Mouse (Mus musculus): ENCODE results near the gene Atp8b4. TPM values are rescaled to one million over a fixed set of nuclear protein-coding genes. Genes with fewer than 3 reads are reported as not detected.

The Atp8b4 gene
- polyA plus RNA-seq, 1 experiment from 2014 or later: 0.15 TPM

GRCm38 (mm10) chr2:126521471-126521870, 21.0 kb upstream of the Atp8b4 start:
- ATAC-seq (ENCODE audit: insufficient number of reproducible peaks, low FRiP score): no peak
- H3K4me1 ChIP-seq (replicated peaks): peaks cover 6% of the 10 kb centered on the region
- whole genome bisulfite sequencing: 63% methylated on average over 10 of the region's 10 CpGs

GRCm38 (mm10) chr2:126520828-126521227, 20.4 kb upstream of the Atp8b4 start:
- Histone ChIP-seq H3K27ac (ENCODE audit: poor library complexity, severe bottlenecking) (no peak overlapping the region), H3K4me3 (no peak overlapping the region), H3K4me1 (replicated peaks) (peaks cover 6% of the 10 kb centered on the region), H3K4me2 (no peak overlapping the region), H3K9me3 (replicated peaks) (no peaks in the 10 kb centered on the region), H3K36me3 (no peaks in the 10 kb centered on the region), H3K9ac (no peak overlapping the region), H3K27me3 (replicated peaks) (no peaks in the 10 kb centered on the region)
- no peak for ATAC-seq (ENCODE audit: insufficient number of reproducible peaks, low FRiP score)
- 14% methylated on average over 7 of the region's 7 CpGs for WGBS

More at GRCm38 (mm10) chr2:126521471-126521870, 21.0 kb upstream of the Atp8b4 start:
- H3K27me3 ChIP-seq (replicated peaks): no peaks in the 10 kb centered on the region
- H3K4me3 ChIP-seq: no peak overlapping the region
- no peak overlapping the region for H3K9ac ChIP-seq
- no peak overlapping the region for H3K4me2 ChIP-seq
- H3K36me3 ChIP-seq: no peaks in the 10 kb centered on the region
- no peak overlapping the region for H3K27ac ChIP-seq (ENCODE audit: poor library complexity, severe bottlenecking)
- no peaks in the 10 kb centered on the region for H3K9me3 ChIP-seq (replicated peaks)

GRCm38 (mm10) chr2:126519872-126520581, 19.6 kb upstream of the Atp8b4 start:
- Histone ChIP-seq H3K4me3 (no peak overlapping the region), H3K4me2 (no peak overlapping the region), H3K4me1 (replicated peaks) (peaks cover 6% of the 10 kb centered on the region), H3K36me3 (no peaks in the 10 kb centered on the region), H3K27me3 (replicated peaks) (no peaks in the 10 kb centered on the region), H3K9me3 (replicated peaks) (no peaks in the 10 kb centered on the region), H3K9ac (no peak overlapping the region), H3K27ac (ENCODE audit: poor library complexity, severe bottlenecking) (no peak overlapping the region)
- WGBS: 56% methylated on average over 11 of the region's 11 CpGs
- no peak for ATAC-seq (ENCODE audit: insufficient number of reproducible peaks, low FRiP score)

- H3K4me2 ChIP-seq: no peak overlapping the region
- no peaks in the 10 kb centered on the region for H3K36me3 ChIP-seq
- no peak overlapping the region for H3K4me3 ChIP-seq
- H3K9ac ChIP-seq: no peak overlapping the region
- H3K4me1 ChIP-seq (replicated peaks): peaks cover 6% of the 10 kb centered on the region
- ATAC-seq (ENCODE audit: insufficient number of reproducible peaks, low FRiP score): no peak
- 69% methylated on average over 6 of the region's 6 CpGs for WGBS
- H3K27me3 ChIP-seq (replicated peaks): no peaks in the 10 kb centered on the region
- H3K9me3 ChIP-seq (replicated peaks): no peaks in the 10 kb centered on the region
- H3K27ac ChIP-seq (ENCODE audit: poor library complexity, severe bottlenecking): no peak overlapping the region
These were observed 14.8 kb upstream of the Atp8b4 start for GRCm38 (mm10) chr2:126515069-126515826.

GRCm38 (mm10) chr2:126508228-126508627, 7.8 kb upstream of the Atp8b4 start:
- no peak for ATAC-seq (ENCODE audit: insufficient number of reproducible peaks, low FRiP score)
- Histone ChIP-seq H3K9me3 (replicated peaks) (no peaks in the 10 kb centered on the region), H3K4me1 (replicated peaks) (no peaks in the 10 kb centered on the region), H3K27me3 (replicated peaks) (no peaks in the 10 kb centered on the region), H3K27ac (ENCODE audit: poor library complexity, severe bottlenecking) (no peak overlapping the region), H3K36me3 (no peaks in the 10 kb centered on the region), H3K9ac (no peak overlapping the region), H3K4me2 (no peak overlapping the region), H3K4me3 (no peak overlapping the region)
- WGBS: 52% methylated on average over 1 of the region's 1 CpGs

GRCm38 (mm10) chr2:126507477-126507876, 7.0 kb upstream of the Atp8b4 start:
- no peak for ATAC-seq (ENCODE audit: insufficient number of reproducible peaks, low FRiP score)
- WGBS: 81% methylated on average over 5 of the region's 5 CpGs
- no peaks in the 10 kb centered on the region for H3K9me3 ChIP-seq (replicated peaks)
- H3K9ac ChIP-seq: no peak overlapping the region
- no peak overlapping the region for H3K4me3 ChIP-seq
- H3K27ac ChIP-seq (ENCODE audit: poor library complexity, severe bottlenecking): no peak overlapping the region
- no peaks in the 10 kb centered on the region for H3K27me3 ChIP-seq (replicated peaks)
- H3K4me1 ChIP-seq (replicated peaks): no peaks in the 10 kb centered on the region
- H3K4me2 ChIP-seq: no peak overlapping the region
- no peaks in the 10 kb centered on the region for H3K36me3 ChIP-seq

- H3K4me1 ChIP-seq (replicated peaks): no peaks in the 10 kb centered on the region
- no peaks in the 10 kb centered on the region for H3K9me3 ChIP-seq (replicated peaks)
- no peak for ATAC-seq (ENCODE audit: insufficient number of reproducible peaks, low FRiP score)
- H3K9ac ChIP-seq: no peak overlapping the region
- WGBS: 84% methylated on average over 1 of the region's 1 CpGs
- no peak overlapping the region for H3K27ac ChIP-seq (ENCODE audit: poor library complexity, severe bottlenecking)
- no peak overlapping the region for H3K4me3 ChIP-seq
- no peaks in the 10 kb centered on the region for H3K27me3 ChIP-seq (replicated peaks)
- H3K4me2 ChIP-seq: no peak overlapping the region
- H3K36me3 ChIP-seq: no peaks in the 10 kb centered on the region
These were observed 4.7 kb upstream of the Atp8b4 start for GRCm38 (mm10) chr2:126505156-126505555.

GRCm38 (mm10) chr2:126499730-126500129, 744 bp downstream of the Atp8b4 start:
- H3K27ac ChIP-seq (ENCODE audit: poor library complexity, severe bottlenecking): no peak overlapping the region
- H3K27me3 ChIP-seq (replicated peaks): no peaks in the 10 kb centered on the region
- WGBS: 66% methylated on average over 8 of the region's 8 CpGs
- no peaks in the 10 kb centered on the region for H3K36me3 ChIP-seq
- H3K4me2 ChIP-seq: no peak overlapping the region
- H3K4me1 ChIP-seq (replicated peaks): no peaks in the 10 kb centered on the region
- no peak for ATAC-seq (ENCODE audit: insufficient number of reproducible peaks, low FRiP score)
- H3K9ac ChIP-seq: no peak overlapping the region
- H3K9me3 ChIP-seq (replicated peaks): no peaks in the 10 kb centered on the region
- H3K4me3 ChIP-seq: no peak overlapping the region

GRCm38 (mm10) chr2:126498761-126499452, 1.6 kb downstream of the Atp8b4 start:
- Histone ChIP-seq H3K27me3 (replicated peaks) (no peaks in the 10 kb centered on the region), H3K27ac (ENCODE audit: poor library complexity, severe bottlenecking) (no peak overlapping the region), H3K4me3 (no peak overlapping the region), H3K36me3 (no peaks in the 10 kb centered on the region), H3K4me2 (no peak overlapping the region), H3K9me3 (replicated peaks) (no peaks in the 10 kb centered on the region), H3K4me1 (replicated peaks) (no peaks in the 10 kb centered on the region), H3K9ac (no peak overlapping the region)
- no peak for ATAC-seq (ENCODE audit: insufficient number of reproducible peaks, low FRiP score)
- WGBS: 77% methylated on average over 11 of the region's 11 CpGs

GRCm38 (mm10) chr2:126496838-126497237, 3.6 kb downstream of the Atp8b4 start:
- Histone ChIP-seq H3K27me3 (replicated peaks) (no peaks in the 10 kb centered on the region), H3K9me3 (replicated peaks) (no peaks in the 10 kb centered on the region), H3K4me1 (replicated peaks) (no peaks in the 10 kb centered on the region), H3K27ac (ENCODE audit: poor library complexity, severe bottlenecking) (no peak overlapping the region), H3K4me2 (no peak overlapping the region), H3K36me3 (no peaks in the 10 kb centered on the region), H3K4me3 (no peak overlapping the region), H3K9ac (no peak overlapping the region)
- no peak for ATAC-seq (ENCODE audit: insufficient number of reproducible peaks, low FRiP score)
- WGBS: 79% methylated on average over 9 of the region's 9 CpGs

All from heart, embryonic 12.5 days (tissue).